Mouse (Mus musculus): ENCODE data around the gene Tmem45b.
"Not testable (repeated sequence)": the region's sequence is repeated elsewhere in the genome, so short reads cannot be mapped to it uniquely, and the experiment has no call there.

Tmem45b gene

DNA sequence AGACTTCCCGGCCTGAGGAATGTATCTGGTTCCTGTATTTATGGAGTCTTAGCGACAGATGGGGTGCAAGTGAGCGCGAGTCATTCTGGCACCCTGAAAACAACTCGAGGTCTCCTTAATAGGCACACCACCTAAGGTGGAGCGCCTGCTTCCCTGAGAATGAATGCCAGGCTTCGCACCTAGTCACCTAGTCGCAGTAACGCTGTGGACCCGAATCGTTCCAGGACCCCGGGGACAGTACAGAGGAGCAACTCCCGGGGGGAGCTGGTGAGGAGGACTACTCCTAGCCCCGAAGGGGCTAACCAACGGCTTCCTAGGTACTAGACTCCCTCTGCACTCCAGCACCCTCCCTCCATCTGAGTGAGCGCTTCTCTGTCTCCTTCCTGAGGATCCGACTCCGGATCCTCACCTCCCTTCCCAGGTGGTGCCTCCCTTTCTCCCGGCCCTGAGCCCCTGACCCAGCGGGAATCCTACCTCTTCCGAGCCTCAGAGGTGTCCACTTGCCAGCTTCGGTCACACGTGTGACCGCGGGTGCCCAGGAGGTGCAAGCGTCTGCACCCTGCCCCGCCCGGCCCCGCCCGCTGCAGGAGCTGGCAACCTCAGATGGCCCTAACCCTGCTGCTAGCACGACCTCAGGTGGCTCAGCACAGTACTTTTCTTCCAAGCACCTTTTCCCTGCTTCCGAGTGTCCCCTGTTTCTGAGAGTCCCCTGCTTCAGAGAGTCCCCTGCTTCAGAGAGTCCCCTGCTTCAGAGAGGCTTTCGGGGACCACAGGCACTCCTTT, at the start of gene Tmem45b:
Gene Tmem45b, minus strand, starts transcription at position 771 of the 783 bp plus-strand sequence.
- peak; percentile 56 for DNase-seq (ENCODE audit: low spot score)

DNA sequence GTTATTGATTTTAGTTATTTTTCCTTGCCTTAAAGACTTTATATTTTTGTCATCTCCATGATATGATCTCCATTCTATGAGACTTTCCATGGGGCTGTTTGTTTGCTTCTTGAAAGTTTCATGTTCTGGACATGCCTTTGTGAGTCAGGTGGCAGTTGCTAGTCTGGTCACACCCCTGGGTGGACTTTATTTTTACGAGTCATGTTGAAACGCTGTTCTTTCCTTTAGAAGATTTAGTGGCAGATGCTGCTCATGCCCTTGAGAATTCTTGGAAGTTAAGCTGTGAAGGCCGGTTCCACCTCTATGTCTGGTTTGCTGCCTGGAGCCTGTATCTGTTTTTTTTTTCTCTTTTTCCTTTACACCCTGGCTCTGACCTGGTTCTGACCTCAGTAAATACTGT, 43.9 kb upstream of the Tmem45b start:
- DNase-seq (ENCODE audit: low spot score) = peak; percentile 26

DNA sequence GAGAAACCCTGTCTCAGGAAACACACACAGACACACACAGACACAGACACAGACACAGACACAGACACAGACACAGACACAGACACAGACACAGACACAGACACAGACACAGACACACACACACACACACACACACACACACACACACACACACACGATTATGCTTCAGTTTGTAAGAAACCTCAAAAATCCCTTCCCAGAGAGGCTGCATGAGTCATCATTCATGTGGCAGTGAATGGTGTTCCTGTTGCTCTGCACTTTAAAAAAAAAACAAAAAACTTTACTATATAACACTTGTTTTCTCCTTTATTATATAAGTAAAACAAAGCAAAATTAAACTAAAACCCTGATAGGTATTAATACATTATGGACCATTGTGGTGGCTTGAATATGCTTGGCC, 37.0 kb upstream of the Tmem45b start:
- not testable (repeated sequence) for DNase-seq (ENCODE audit: low spot score)

DNA sequence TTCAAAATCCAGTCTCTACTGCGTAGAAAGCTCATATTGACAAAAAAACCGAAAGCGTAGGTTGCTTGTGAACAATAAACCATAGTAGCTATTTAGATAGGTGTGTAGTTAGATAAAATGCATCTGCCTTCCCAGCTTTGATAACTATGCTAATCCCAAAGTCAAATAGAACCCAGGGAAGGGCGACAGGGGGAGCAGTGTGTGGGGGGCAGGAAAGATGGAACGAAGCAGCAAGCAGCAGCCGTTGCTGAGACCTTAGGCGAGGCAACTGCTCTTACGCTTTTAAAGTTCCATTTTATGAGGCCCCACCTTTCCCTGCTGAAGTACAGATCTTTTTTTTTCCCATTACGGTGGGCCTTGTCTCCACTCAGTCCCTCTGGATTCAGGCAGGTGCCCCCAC, 1.1 kb downstream of the Tmem45b start:
- no peak for DNase-seq (ENCODE audit: low spot score)

DNA sequence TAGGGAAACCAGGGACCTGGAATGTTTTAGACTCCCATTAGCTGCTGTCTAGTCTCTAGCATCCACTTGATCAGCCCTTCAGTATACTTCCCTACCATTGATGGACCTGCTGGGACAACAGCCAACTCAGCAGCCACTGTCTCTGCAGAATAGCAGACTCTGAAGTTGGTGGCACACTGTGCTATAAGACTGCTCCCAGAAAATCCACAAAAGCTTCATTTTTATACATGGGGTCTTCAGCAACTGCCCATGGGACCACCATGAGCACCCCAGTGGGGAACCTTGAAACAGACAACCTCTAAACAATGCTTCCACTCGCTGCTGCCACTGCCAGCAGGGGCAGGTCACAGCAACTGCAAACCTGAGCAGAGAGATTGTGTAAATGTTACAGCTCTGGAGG, 9.9 kb downstream of the Tmem45b start:
- no peak for DNase-seq (ENCODE audit: low spot score)

DNA sequence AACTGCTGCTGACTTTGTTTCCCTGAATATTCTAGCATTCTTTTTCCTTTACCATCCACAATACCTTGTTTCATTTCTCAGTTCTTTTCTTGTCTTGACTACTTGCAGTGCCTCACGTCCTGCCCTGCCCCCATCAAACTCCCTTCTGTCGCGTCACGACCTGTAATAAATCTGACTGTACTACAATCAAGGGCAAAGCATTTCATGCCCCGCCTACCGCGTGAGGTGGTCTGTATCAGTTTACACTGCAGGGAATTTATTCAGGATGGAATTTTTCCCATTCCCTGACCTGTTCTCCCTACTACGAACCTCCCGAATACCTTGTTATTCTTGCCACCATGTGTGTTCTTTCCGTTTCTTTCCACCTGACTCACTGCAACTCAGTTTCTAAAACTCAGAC, 12.1 kb downstream of the Tmem45b start:
- DNase-seq (ENCODE audit: low spot score) = no peak

DNA sequence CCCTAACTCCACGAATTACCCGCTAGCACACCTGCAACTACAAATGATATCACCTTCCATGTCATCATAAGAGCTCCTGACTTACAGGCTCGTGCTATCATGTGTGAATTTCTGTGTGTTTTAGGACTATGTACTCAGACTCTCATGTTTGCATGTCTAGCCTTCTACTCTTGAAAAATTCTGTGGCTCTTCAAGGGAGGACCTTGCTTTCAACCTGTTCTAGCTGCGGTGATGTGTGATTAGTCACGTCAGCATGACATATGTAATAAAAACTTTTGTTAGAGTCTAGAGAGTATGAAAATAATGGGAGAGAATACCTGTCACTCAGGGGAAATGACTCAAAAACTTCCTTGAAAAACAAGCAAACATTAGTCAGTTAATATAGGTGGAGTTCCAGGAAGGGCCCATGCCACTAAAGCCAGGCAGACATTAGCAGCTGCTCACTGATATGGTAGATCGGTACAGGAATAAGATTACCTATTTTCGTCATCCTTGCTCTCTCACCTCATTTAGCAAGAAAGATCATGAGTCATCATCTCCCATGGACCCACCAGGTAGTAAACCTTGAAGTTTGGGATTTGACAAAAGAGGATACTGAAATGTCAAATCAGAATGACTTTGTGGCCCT, 15.0 kb downstream of the Tmem45b start:
- no peak for DNase-seq (ENCODE audit: low spot score)

DNA sequence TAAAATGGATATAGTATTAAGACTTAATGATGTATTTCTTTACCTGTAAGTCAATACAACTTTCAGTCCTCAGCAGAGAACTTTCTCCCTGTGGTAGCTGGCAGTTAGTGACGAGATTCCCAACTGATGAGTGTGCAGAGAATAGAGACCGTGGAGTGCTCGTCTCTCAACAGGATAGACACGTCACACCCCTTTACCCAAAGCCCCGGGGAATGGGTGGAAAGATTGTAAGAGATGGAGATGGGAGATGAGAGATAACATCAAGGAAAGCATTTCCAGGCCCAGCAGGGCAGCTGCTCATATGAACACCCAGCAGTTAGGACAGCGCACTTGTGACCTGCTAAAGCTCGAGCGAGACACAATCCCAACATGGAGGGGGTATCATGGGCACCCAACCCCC, 20.0 kb downstream of the Tmem45b start:
- DNase-seq (ENCODE audit: low spot score) = no peak

DNA sequence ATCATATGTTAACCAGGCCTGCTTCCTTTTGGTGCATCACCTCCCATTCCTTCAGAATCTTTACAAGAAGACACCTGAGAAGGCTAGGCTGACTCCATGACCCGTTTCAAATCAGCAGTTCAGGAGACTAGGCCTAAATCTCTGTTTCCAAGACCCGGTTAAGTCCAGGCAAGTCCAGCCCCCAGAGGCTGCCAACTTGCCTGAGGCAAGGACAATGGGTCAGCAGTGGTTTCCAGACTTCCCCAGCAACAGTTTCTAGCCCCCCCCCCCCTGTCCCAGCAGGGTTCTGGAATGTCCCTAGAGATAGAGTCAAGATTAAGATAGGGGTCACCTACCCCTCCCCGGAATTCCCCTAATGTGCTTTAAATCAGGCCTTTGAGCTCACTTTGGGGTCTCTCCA, 22.8 kb downstream of the Tmem45b start:
- DNase-seq (ENCODE audit: low spot score) = no peak

DNA sequence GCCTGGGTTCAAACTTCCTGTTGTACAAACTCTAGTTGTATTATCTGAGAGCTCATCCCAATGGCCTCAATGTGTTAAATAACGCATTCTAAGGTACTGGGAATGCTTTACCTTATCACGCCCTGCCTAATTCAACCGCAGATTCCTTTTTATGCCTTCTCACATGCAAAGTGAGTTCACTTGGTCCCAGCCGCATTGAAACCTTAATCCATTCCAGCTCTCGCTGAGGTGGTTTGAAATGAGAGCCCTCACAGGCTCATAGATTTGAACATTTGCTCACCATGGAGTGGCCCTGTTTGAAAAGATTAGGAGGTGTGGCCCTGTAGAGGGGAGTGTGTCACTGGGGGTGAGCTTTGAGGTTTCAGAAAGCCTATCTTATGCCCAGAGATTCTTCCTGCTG, 23.9 kb downstream of the Tmem45b start:
- DNase-seq (ENCODE audit: low spot score) = no peak

DNA sequence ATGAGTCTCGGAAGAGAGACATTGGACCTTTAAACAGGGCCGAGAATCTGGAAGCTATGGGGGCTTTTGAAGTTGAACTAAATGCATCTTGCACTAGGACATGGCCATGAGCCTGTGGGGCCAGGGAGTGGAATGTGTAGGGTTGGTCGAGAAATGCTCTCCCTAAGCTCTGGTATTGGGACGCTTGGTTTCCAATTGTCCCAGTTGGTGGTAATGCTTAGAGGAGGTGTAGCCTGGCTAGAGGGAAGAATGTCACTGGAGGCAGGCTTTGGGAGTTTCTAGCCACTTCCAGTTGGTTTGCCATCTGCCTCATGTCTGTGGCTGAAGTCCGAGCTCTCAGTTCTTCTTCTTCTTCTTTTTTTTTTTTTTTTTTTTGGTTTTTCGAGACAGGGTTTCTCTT, 24.9 kb downstream of the Tmem45b start:
- no peak for DNase-seq (ENCODE audit: low spot score)

DNA sequence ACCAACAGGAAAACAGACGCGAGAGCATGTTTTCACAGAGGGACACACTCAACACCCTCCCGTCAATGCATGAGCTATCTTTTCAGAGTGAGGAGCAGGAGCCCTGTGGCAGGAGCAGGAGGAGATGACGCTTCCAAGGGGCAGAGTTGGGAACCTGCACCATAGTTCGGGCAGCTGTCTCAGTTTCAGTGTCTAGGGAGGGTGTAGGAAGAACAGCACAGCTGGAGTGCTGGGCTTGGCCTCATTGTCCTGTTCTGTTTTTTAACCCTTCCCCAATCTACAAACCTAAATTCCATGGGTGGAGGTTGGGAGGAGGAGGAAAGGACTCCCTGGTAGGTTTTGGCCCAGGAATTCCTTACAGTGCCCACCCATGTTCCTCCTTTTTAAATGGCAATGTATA, 25.4 kb downstream of the Tmem45b start:
- DNase-seq (ENCODE audit: low spot score) = no peak

DNA sequence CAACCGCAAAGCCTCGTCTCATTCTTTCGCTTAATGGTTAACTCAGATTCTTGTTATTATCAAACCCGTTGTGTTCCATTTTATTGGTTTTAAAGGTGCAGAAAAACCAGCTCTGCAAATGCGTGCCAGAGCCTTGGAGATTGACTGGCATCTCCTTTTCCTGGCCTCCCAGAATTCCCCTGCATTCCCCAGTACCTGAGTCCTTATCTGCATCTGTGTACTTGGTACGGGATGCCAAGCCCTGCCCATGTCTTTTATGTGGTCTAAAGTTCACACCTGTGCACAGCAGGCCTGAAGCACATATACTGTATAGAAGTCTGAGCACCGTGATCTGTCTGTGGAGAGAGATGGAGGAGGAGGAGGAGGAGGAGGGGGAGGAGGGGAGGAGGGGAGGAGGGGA, 26.4 kb downstream of the Tmem45b start:
- peak; percentile 71 for DNase-seq (ENCODE audit: low spot score)

DNA sequence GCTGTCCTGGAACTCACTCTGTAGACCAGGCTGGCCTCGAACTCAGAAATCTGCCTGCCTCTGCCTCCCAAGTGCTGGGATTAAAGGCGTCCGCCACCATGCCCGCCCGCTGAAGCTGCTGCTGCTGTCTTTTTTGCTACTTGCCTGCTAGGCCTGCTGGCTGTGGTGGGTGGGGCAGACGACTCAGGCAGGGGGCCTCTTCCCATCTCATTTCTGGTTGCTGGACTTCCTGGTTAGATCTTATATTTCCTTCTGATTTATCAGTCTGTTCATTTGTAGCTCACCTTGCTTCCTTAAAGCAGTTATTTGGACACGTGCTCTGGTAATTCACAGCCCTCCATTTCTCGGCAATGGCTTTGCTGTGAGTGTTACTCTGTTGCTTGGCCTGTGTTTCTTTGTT, 28.8 kb downstream of the Tmem45b start:
- DNase-seq (ENCODE audit: low spot score) = no peak

DNA sequence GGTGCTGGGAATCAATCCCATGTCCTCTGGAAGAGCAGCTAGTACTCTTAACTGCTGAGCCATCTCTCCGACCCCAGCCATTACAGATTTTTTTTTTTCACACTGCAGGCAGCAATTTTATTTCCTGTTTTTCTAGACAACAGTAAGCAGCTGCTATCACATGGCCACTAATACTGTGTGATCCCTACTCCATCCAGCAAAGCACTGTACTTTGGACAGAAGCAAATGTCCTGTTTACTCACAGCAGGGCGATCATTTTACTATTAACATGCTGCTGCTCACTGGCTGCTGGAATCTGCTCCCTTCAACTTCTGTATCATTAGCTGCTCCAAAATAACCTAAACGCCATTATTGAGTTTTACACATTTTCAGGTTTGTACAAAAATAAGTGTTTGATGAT, 30.8 kb downstream of the Tmem45b start:
- no peak for DNase-seq (ENCODE audit: low spot score)

DNA sequence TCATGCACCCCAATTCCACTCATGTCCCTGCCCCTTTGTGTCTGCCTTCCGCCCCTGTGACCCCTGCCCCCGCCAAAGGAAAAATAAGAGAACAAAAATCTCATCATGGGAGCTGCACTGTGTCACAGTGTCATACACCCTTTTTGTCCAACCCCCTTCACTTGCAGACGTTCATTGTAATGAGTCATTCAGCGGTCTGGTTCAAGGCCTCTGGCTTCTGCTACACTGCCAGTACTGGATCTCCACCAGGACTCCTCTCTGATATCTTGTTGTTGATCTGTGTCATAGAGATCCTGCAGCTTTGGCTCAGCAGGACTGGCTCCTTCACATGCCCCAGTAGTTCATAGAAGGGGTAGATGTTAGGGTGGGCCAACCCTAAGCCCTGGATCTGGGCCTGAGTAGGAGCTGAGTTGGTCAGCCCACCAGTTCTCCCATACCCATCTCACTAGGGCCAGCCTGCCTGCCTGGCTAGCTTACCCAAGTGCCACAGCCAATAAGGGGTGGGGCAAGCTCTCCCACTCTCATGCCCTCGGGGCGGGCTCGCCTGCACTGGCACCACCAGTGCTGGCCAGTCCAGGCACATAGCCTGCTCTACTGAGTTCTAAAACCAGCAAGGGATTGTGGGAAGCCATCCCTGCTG, 31.8 kb downstream of the Tmem45b start:
- peak; percentile 62 for DNase-seq (ENCODE audit: low spot score)

DNA sequence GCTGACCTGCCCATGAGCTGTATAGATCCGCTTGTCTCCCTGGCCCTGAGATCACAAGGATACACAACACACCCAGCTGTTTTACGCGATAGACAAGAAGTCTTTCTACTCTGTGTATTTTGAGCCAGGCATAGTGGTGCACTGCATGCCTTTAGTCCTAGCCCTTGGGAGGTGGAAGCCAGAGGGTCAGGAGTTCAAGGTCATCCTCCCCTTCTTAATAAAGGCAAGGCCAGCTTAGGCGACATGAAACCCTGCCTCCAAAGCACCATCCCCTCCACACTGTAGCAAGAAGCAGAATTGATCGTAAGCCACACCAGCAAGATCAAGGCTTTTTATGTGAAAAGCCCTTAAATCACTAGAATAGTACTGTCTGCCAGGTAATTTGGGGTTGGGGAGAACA, 32.5 kb downstream of the Tmem45b start:
- no peak for DNase-seq (ENCODE audit: low spot score)

DNA sequence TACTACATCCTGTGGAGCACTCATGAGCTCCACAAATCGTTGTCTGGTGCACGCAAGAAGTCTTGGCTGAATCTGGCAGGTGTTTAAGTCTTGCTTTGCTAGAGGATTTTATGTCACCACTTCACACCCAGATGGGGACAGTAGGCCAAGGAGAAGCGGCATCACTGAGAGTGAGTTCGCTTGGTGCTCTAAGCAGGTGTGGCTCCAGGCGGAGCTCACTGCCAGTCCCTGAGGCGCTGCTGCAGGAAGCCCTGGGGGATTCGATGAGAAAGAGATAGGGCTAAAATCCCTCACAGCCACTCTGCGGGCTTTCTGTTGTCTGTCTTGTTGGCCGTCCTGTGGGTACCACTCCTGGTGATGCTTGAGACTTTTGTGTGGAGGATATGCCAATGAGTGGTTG, 34.3 kb downstream of the Tmem45b start:
- DNase-seq (ENCODE audit: low spot score) = no peak

DNA sequence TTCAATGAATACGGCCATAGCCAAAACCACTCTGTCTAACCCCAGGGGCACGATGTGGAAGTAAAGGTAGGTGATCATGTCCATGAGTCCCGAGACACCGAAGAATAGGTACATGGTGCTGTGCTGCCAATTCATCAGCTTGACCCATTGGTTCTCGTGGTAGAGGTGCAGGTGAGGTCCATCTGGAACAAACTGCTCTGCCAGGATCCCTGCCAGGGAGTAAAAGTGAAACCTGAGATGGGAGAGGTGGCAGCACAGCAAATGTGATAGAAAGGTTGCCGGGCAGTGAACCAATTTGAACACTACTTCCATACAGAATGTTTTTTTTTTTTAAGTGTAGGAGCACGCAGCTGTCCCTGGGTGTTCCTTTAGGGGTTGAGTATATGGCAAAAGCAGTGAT, 35.3 kb downstream of the Tmem45b start:
- DNase-seq (ENCODE audit: low spot score) = no peak

DNA sequence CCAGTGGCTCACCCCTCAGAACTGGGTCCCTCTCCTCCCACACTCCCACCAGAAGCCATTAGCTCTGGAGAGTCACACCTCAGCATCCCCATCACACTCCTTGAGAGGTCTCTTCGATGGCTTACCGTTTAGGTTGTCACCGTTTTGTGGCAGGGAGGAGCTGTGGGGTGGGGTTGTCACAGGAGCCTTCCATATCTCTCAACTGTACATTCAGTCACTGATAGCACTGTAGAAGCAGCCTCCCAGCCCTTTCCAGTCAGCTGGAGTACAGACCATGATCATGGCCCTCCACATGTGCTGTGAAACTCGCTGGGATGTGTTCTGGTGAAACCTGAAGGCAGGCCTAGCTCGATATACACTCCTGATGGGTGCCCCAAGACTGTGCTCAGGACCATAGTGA, 42.1 kb downstream of the Tmem45b start:
- no peak for DNase-seq (ENCODE audit: low spot score)

DNA sequence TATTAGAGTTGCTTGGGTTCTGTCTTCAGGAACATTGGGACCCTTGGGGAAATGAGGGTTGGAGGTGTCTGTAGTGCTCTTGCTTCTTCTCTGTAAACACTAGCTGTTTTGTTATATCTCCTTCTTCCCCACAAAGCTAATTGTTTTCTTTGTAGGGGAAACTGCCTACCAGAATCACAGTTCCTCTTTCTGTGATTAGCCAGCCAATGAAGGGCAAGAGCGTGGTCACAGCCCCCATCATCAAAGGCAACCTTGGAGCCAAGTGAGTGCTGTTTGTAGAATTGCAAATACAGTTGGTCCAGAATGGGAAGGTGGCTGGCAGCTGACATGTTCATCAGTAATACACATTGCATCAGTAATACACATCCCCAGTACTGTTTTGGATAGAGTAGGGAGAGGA, 45.4 kb downstream of the Tmem45b start:
- no peak for DNase-seq (ENCODE audit: low spot score)

DNA sequence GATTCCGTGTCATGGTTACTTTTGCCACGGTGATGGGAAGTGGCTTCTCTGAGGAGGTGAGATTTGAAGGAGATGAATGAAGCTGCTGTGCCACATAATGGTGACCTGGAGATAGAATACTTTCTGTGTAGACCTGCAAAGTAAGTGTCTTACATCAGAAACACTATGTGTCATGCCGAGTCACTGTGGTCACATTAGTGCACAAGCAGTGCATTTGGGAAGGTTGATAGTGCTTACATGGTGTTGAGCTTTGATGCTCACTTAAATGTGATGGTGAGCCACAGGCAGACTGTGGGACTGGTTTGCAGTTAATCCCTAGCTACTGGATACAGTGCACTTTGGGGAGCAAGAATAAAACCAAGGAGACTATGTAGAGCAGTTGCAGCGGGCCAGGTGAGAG, 52.1 kb downstream of the Tmem45b start:
- no peak for DNase-seq (ENCODE audit: low spot score)

DNA sequence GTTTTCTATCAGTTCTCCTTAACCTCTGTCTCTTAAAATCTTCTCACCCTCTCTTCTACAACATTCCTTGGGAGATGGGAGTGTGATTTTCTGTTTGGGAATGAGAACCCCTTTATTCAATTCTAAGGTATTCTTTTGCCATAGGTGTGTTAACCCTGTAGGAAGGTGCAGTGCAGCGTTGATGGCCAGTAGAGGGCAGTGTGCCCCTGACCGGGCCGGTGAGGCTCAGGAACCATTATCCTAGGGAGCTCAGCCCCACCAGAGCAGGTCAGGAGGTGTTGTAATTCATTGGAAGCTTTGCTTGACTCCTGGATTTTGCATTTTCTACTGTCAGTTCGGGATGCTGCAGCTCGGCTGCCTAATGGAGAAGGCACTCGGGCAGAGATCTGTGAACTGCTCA, 59.0 kb downstream of the Tmem45b start:
- peak; percentile 68 for DNase-seq (ENCODE audit: low spot score)

DNA sequence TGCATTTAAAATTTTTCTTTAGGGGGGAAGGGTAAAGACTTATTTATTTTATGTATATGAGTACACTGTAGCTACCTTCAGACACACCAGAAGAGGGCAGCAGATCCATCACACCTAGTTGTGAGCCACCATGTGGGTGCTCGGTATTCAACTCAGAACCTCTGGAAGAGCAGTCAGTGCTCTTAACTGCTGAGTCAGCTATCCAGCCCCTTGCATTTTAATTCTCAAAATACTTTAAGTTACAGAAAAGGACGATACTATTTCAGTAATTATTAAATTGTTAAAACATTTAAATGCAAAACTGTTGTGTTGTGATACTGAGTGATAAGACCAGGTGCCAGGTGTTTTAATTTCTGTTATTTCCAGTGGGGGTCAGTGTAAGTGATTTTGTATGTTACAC, 60.0 kb downstream of the Tmem45b start:
- DNase-seq (ENCODE audit: low spot score) = no peak

Measured in urinary bladder, postnatal 14 days (tissue).